Mouse (Mus musculus) cortical plate, adult 2 months (tissue): ENCODE measurements around the gene Rab31. TPM values are rescaled to one million over a fixed set of nuclear protein-coding genes. Genes with fewer than 3 reads are reported as not detected.

Experiments
- H3K27ac ChIP-seq: fragments of 200-500 bp; 2 replicates; pipeline ENCODE4 v1.5.1; 2012; ENCODE audit warnings: low read length, control low read depth, inconsistent platforms; ENCODE audit not compliant: insufficient read depth
- H3K4me1 ChIP-seq: fragments of 200-500 bp; 2 replicates; pipeline ENCODE4 v1.6.1; 2011; ENCODE audit warnings: low read length; ENCODE audit not compliant: control insufficient read depth, insufficient read depth
- H3K4me3 ChIP-seq: fragments of 200-500 bp; 2 replicates; pipeline ENCODE4 v1.5.1; 2011; ENCODE audit warnings: mild to moderate bottlenecking, low read length, control low read depth; ENCODE audit not compliant: insufficient read depth
- CTCF ChIP-seq: fragments of 200-500 bp; IDR thresholded peaks from 2 replicates; pipeline ENCODE4 v1.5.1; 2011; ENCODE audit warnings: mild to moderate bottlenecking, control low read depth, low read length; ENCODE audit not compliant: insufficient read depth; ENCODE audit errors: extremely low read depth
- POLR2A ChIP-seq: fragments of 200-500 bp; IDR thresholded peaks from 2 replicates; pipeline ENCODE4 v1.6.1; 2011; ENCODE audit warnings: mild to moderate bottlenecking, low read length, control low read depth; ENCODE audit not compliant: insufficient read depth; ENCODE audit errors: extremely low read depth
- polyA plus RNA-seq: library from polyadenylated mRNA; depleted of rRNA; stranded (reverse); fragments of >200 nt; gene quantifications from 2 replicates; pipeline ENCODE4 v1.2.3, GENCODE M21; 2012; rRNA removed

The Rab31 gene
- polyA plus RNA-seq = 78.3 and 84.6 TPM in 2 replicates

- H3K4me3 ChIP-seq = peak within 1 kb of the TSS; percentile 44
- no peak for TF ChIP-seq CTCF
- TF ChIP-seq POLR2A = peak; percentile 52; the same call in 1 of the 2 replicates
- H3K4me1 ChIP-seq = peaks cover 8% of the 10 kb centered on the region
- peak within 1 kb of the TSS; percentile 96 for H3K27ac ChIP-seq
Observed at GRCm38 (mm10) chr17:65771951-65772934, at the start of gene Rab31. TSS of gene Rab31 (minus strand) at chr17:65772752.

DNA sequence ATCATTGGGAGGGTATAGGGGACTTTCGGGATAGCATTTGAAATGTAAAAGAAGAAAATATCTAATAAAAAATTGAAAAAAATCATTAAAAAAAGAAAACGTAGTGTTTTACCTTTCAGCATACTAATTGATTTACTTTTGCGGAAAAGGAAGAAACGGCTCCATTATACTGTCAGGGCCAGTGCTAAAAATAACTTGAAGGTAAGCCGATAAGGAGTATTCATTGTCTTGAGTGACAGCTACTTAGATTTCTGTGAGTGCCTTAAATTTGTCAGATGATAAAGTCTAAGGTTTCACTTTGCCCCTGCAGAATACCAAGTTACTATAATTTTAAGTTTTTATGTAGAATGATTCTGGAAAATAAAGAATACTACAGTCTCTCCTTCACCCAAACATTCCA is 47.6 kb upstream of the Rab31 start:
- TF ChIP-seq CTCF (no peak), POLR2A (no peak)

DNA sequence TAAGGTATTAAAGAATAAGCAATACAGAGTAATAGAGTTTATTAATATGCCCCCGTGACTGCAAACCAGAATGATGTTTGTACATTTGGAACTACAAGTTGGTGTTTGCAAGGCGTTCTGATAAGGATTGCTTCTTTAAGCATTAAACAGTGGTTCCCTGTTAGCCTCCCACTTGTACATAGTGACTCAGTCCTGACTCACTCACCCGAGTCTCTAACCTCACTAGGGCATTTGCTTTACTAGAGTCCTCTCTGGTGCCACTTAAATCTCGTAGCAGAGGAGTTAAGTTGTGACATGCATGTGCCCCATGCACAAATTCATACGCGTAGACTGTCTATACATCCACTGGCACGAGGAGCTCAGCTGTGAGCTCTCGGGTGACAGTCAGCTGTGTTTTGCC is 41.2 kb upstream of the Rab31 start:
- no peaks in the 10 kb centered on the region; the same call in none of the 2 replicates for H3K4me1 ChIP-seq
- H3K4me3 ChIP-seq = no peak overlapping the region
- no peak for TF ChIP-seq CTCF
- TF ChIP-seq POLR2A = no peak

More for the DNA sequence above, 47.6 kb upstream of the Rab31 start:
- no peak overlapping the region for H3K4me3 ChIP-seq
- no peaks in the 10 kb centered on the region for H3K4me1 ChIP-seq
- no peak overlapping the region for H3K27ac ChIP-seq

DNA sequence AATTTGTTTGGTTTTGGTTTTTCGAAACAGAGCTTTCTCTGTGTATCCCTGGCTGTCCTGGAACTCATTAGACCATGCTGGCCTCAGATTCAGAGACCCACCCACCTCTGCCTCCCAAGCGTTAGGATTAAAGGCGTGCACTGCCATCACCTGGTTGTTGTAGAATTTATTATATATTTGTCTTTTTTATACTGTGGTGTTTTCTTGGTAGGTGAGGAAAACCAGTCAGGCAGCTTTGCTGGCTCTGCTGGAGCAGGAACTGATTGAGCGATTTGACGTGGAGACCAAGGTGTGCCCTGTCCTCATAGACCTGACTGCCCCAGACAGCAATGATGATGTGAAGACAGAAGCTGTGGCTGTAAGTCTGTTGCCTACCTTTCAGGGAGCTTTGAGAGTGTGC is 38.5 kb upstream of the Rab31 start:
- Histone ChIP-seq H3K4me1 (peaks cover 2% of the 10 kb centered on the region), H3K27ac (no peak overlapping the region), H3K4me3 (no peak overlapping the region)
- TF ChIP-seq CTCF (no peak), POLR2A (no peak)

More for the DNA sequence above, 41.2 kb upstream of the Rab31 start:
- H3K27ac ChIP-seq = no peak overlapping the region

- no peak overlapping the region for H3K27ac ChIP-seq
- TF ChIP-seq CTCF = no peak
- peaks cover 2% of the 10 kb centered on the region; the same call in 1 of the 2 replicates for H3K4me1 ChIP-seq
- no peak overlapping the region for H3K4me3 ChIP-seq
Observed at GRCm38 (mm10) chr17:65806416-65806815, 33.9 kb upstream of the Rab31 start.

GRCm38 (mm10) chr17:65805966-65806365 is 33.4 kb upstream of the Rab31 start:
- Histone ChIP-seq H3K4me3 (no peak overlapping the region), H3K4me1 (peaks cover 2% of the 10 kb centered on the region; the same call in 1 of the 2 replicates), H3K27ac (no peak overlapping the region)
- TF ChIP-seq CTCF (no peak), POLR2A (no peak)

- H3K27ac ChIP-seq = no peak overlapping the region
- TF ChIP-seq POLR2A (no peak), CTCF (no peak)
- no peak overlapping the region for H3K4me3 ChIP-seq
- peaks cover 6% of the 10 kb centered on the region for H3K4me1 ChIP-seq
Observed at GRCm38 (mm10) chr17:65802026-65802425, 29.5 kb upstream of the Rab31 start.

DNA sequence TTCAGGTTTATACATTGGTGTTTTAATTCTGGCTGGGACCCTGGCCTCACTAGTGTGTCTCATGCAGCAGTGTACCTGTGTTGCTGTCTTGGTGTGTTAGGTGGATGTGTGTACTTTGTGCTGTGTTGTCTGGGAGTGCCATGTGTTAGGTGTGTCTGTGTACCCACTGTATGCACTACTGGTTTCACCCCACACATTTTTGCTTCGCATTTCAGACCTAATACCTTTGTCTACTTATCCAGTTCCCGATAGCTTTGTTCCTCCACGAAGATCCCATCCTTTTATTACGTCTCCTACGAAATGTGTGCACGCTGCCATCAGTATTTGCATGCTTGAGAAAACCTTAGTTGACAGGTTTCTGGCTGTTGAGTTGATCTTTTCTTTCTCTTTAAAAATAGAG is 27.9 kb upstream of the Rab31 start:
- Histone ChIP-seq H3K4me3 (no peak overlapping the region), H3K27ac (no peak overlapping the region), H3K4me1 (peaks cover 6% of the 10 kb centered on the region)
- TF ChIP-seq CTCF = no peak
- TF ChIP-seq POLR2A = no peak

DNA sequence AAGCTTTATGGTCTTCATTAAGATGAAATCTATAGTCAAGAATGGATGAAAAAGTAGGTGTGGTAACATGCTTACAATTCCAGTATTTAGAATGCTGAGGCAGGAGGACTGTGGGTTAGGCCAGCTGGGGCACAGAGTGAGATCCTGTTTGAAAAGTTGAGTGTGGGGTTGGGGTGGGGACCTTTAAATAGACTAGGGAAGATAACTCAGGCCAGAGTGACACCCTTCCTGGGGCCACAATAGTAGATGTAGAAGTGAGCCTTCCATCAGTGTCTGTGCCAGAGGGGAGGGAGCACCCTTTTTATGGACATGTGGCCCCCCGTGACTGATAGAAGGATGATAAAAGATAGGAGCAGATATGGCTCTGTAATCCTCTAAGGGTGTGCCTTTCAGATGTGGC is 26.8 kb upstream of the Rab31 start:
- TF ChIP-seq POLR2A (no peak), CTCF (no peak)
- Histone ChIP-seq H3K27ac (no peak overlapping the region), H3K4me3 (no peak overlapping the region), H3K4me1 (peaks cover 6% of the 10 kb centered on the region)

DNA sequence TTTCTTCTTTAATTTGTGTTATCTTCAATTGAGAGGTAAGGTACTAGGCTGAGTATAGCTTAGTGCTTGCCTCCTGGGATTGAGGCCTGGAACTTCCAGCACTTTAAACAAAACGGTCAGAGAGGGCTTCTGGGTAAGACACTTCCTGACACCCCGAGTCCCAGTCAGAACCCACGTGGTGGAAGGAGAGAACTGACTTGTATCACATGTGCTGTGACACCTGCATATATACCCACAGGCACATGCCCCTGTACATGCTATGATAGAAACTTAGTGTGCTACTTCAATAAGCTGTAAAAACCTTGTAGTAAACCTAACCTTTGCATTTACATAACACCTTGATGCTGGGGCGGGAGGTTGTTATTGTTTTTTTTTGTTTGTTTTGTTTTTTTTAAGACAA is 25.9 kb upstream of the Rab31 start:
- no peak overlapping the region for H3K4me3 ChIP-seq
- peaks cover 6% of the 10 kb centered on the region for H3K4me1 ChIP-seq
- TF ChIP-seq CTCF = no peak
- no peak for TF ChIP-seq POLR2A
- no peak overlapping the region for H3K27ac ChIP-seq
